Mouse (Mus musculus): Measurements from ENCODE around the gene Zfp668. TPM values are rescaled to one million over a fixed set of nuclear protein-coding genes. Genes with fewer than 3 reads are reported as not detected.

The Zfp668 gene
- total RNA-seq (2015) (5.7 and 7.4 TPM in 2 replicates), total RNA-seq (2017) (2.9 and 6.7 TPM in 2 replicates)

GRCm38 (mm10) chr7:127876467-127877348 lies at the start of gene Zfp668:
Zfp668 (minus strand) TSS chr7:127876828.
- ATAC-seq (replicated peaks; ENCODE audit: poor library complexity): peak; percentile 71

- no peak for ATAC-seq (replicated peaks; ENCODE audit: poor library complexity)
These were observed 49.4 kb upstream of the Zfp668 start for GRCm38 (mm10) chr7:127926066-127926465.

DNA sequence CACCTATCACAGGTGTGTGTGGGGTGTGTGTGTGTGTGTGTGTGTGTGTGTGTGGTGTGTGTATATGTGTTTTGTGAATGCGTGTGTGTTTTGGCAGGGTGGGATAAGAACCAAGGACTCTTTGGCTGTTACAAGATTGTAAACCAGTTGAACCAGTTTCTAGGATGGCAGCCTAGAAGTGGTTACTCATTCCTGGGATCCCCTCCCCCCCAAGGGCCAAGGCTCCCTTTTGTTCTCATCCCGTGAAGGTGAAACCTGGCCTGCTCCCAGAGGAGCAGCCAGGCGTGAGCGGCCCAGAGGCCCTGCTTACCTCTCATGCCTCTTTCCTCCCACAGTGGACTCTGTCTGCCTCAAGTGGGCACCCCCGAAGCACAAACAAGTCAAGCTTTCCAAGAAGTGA lies 48.6 kb upstream of the Zfp668 start:
- no peak for ATAC-seq (replicated peaks; ENCODE audit: poor library complexity)

DNA sequence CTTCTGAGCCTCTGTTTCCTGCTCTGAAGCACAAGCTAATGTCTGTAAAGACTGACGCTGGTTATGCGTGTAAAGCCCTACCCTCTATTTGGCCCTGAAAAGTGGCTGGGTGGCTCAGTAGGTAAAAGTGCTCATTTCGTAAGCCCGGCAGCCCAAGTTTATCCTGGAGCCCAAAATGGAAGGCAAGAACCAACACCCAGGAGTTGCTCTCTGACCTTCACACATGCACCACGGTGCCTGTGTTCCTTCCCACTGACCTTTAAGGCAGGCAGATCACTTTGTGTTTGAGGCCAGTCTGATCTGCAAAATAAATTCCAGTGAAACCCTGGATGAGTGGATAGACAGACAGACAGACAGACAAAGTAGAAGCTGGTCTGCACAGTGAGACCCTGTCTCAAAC lies 47.1 kb upstream of the Zfp668 start:
- no peak for ATAC-seq (replicated peaks; ENCODE audit: poor library complexity)

DNA sequence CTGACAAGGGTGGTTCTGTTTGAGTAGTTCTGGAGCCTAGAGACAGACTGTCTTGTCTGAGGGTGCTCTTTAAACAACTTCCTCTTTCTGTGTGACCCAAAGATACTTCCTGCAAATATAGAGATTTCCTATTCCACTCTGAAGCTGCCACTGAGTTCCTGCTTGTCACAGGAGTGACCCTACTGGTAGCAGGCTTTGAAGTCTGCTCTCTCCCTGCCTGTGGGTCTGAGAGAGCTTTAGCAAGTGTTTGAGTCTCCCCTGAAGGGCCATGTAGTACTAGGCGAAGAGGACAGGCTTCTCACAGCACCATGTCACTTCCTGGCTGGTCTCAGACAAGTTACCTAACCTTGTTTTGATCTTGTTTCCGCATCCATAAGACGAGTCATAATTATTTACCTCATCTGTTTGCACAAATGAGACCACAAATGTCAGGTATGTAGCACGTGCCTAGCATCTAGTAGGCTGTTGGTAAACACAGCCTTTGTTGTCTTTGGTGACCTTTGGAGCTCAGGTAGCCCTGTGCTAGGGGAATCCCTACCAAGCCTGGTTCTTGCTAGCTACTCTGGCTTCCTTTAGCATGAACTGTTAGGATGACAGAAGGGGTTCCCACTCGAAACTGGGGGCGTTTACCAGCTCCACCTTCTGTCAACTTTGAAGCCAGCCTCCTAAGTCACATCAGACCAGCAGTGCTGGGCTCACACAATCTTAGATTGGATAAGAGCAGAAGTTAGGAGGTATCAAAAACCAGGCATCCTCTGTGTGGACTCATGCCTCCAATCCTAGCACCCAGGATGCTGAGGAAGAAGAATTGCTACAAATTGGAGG lies 46.0 kb upstream of the Zfp668 start:
- peak; percentile 57 for ATAC-seq (replicated peaks; ENCODE audit: poor library complexity)

- peak; percentile 53 for ATAC-seq (replicated peaks; ENCODE audit: poor library complexity)
These were observed 44.9 kb upstream of the Zfp668 start for GRCm38 (mm10) chr7:127921516-127921915.

DNA sequence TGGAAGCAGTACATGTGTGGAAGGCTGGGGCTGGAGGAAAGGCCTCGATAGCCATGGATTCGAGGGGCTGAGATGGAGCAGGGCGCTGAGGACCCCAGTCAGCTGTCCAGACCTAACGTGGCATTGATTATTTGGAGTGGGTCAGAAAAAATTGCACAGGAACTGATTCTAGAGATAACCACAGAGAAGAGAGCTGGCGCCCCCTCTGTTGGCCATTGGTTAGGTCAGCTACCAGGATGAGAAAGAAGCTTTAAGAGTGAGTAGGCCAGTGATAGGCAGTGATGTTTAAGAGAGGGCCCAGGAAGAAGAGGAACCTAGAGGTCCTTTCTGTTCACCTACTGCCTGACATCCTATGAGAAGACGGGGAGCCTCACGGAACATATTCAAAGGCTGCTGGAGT lies 42.7 kb upstream of the Zfp668 start:
- ATAC-seq (replicated peaks; ENCODE audit: poor library complexity): peak; percentile 53

GRCm38 (mm10) chr7:127918203-127918602 lies 41.6 kb upstream of the Zfp668 start:
- peak; percentile 47; the same call in 1 of the 2 replicates for ATAC-seq (replicated peaks; ENCODE audit: poor library complexity)

DNA sequence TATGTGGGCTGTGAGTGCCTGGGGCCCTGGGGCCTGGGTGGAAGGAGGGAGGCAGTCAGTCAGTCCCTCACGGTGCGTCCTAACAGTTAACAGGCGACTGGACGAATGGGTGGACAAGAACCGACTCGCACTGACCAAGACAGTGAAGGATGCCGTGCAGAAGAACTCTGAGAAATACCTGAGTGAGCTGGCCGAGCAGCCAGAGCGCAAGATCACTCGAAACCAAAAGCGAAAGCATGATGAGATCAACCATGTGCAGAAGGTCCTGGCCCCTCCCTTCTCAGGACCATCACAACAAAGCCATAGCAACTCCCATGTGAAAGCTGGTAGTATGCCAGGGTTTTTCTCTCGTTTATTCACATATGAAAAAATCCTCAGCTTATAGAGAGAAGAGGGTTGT lies 38.7 kb upstream of the Zfp668 start:
- ATAC-seq (replicated peaks; ENCODE audit: poor library complexity): no peak

DNA sequence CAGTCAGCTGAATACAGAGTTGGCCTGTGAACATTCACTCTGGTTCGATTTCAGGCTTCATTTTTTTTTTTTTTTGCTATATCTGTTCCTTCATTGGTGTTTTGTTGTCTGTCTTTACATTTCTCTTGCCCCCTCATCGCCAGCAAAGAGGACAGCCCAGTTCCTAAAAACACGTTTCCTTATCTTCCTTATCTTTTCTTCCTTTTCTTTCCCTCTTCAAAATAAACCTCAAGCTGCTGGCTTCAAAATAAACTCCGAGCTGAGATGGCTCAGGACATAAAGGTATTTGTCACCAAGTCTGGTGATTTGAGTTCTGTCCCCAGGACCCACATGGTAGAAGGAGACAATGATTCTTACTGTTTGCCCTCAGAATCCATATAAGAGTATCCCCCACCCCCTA lies 36.3 kb upstream of the Zfp668 start:
- ATAC-seq (replicated peaks; ENCODE audit: poor library complexity): no peak

- peak; percentile 98 for ATAC-seq (replicated peaks; ENCODE audit: poor library complexity)
These were observed 35.7 kb upstream of the Zfp668 start, which contains the start of gene Kat8 for GRCm38 (mm10) chr7:127912190-127912871. Kat8 (plus strand) TSS chr7:127912516.

GRCm38 (mm10) chr7:127908656-127909055 lies 32.0 kb upstream of the Zfp668 start:
- ATAC-seq (replicated peaks; ENCODE audit: poor library complexity): no peak

DNA sequence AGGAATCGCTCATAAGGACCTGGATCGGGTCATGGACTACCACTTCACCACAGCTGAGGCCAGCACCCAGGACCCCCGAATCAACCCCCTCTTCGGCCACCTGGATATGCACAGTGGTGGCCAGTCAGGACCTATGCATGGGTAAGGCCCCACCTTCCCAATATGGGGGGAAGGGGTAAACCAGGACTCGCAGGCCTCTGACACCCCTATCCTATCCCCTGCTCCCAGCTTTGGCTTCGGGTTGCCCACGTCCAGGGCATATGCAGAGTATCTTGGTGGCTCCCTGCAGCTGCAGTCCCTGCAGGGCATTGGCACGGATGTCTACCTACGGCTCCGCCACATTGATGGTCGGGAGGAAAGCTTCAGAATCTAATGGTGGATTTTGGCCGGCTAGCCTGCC lies 31.3 kb upstream of the Zfp668 start:
- no peak for ATAC-seq (replicated peaks; ENCODE audit: poor library complexity)

DNA sequence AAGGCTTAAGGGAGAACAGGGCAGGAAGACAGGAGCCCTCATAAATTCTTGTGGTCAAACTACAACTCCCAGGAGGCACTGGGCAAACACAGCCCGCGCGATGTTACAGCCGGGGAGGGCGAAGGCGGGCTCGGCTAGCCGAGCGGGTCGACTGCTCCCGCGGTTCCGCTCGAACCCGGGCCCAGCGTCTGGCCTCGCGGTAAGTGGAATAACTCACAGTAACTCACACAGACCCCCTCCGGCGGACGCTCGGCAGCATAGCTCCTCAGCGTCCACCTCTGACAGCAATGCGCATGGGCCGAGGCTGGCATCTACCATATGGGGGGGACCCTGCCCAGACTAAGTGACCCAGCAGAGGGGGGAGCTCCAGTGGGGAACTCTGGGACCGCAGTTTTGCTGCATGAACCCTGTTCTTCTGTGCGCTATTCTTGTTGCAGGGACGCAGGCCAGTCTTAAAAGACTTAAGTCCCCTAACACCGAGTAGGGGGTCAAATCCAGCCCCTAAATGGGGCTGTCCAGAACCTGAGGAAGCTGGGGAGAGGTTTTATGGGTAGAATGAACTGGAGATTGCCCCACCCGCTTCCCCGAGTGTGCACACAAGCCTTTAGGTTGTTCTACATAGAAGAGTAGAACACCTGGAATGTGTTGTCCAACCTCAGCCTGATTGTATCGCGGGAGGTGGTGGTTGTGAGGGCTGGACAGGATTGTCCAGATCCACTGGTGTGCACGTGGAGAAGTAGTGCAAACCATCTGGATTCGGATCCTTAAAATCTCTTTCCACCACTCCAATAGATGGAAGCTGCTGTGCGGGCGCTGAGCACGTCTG lies 27.6 kb upstream of the Zfp668 start, which contains the start of gene Bckdk:
Gene Bckdk (plus strand): TSS at position 112 of the 826 bp plus-strand sequence.
- peak; percentile 86 for ATAC-seq (replicated peaks; ENCODE audit: poor library complexity)

- no peak for ATAC-seq (replicated peaks; ENCODE audit: poor library complexity)
These were observed 25.1 kb upstream of the Zfp668 start for GRCm38 (mm10) chr7:127901772-127902171.

- ATAC-seq (replicated peaks; ENCODE audit: poor library complexity): no peak
These were observed 23.4 kb upstream of the Zfp668 start for GRCm38 (mm10) chr7:127899997-127900396.

- no peak for ATAC-seq (replicated peaks; ENCODE audit: poor library complexity)
These were observed 21.7 kb upstream of the Zfp668 start for GRCm38 (mm10) chr7:127898179-127898956.

DNA sequence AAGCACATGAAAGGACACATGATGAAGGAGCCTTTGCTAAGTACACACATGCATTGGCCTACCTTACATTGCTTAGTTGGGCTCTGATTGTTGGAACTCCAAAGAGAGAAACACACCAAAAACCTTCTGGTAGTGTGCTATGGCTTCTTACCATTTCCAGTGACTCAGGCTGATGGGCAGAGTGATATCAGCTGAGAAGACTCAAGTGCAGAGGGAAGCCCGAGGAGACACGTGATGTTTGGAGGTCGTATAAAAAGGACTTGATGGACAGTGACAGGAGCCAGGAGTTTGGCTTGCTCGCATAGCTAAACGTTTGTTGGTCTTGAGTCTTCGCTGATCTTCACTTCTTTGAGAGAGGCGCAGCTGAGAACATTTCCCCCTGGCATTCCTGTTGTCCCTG lies 20.9 kb upstream of the Zfp668 start:
- ATAC-seq (replicated peaks; ENCODE audit: poor library complexity): no peak

GRCm38 (mm10) chr7:127896384-127896783 lies 19.8 kb upstream of the Zfp668 start:
- ATAC-seq (replicated peaks; ENCODE audit: poor library complexity): peak; percentile 43
